Mouse (Mus musculus) stomach, postnatal 0 days (tissue): Measurements from ENCODE around the gene Cdk5rap3.

Experiments used
- CTCF ChIP-seq: IDR thresholded peaks from 2 replicates; pipeline ENCODE4 v1.5.1; 2016; ENCODE audit warnings: antibody characterized with exemption, low read depth, mild to moderate bottlenecking, moderate library complexity
- EP300 ChIP-seq: optimal IDR thresholded peaks from 2 replicates; pipeline ENCODE3; 2016; ENCODE audit warnings: antibody characterized with exemption

GRCm38 (mm10) chr11:96955094-96955493 lies 38.8 kb upstream of the Cdk5rap3 start:
- no peak for TF ChIP-seq CTCF
- no peak for TF ChIP-seq EP300
